Mouse (Mus musculus): ENCODE results near the gene Chst12.

The Chst12 gene

DNA sequence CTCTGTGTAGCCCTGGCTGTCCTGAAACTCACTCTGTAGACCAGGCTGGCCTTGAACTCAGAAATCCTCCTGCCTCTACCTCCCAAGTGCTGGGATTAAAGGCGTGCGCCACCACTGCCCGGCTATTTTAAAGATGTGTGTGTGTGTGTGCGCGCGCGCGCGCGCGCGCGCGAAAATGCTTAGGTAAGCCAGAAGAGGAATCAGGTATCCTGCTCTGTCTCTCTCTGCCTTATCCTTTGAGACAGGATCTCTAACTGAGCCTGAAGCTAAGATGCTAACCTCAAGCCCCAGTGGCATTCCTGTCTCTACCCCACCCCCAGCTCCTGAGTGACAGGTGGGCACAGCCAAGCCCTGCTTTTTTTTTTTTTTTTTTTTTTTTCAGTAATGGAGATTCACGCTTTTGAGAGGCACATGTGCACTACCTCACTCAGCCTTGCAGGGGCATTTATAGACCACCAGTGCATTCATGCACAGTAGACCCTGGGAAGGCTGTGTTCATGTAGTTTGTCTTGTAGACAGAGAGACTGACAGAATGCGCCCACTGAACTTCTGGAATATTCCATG, 63.8 kb downstream of the Chst12 start:
- DNase-seq (ENCODE audit: low read depth in 1 of 2, low spot score in 2 of 2) = no peak

DNA sequence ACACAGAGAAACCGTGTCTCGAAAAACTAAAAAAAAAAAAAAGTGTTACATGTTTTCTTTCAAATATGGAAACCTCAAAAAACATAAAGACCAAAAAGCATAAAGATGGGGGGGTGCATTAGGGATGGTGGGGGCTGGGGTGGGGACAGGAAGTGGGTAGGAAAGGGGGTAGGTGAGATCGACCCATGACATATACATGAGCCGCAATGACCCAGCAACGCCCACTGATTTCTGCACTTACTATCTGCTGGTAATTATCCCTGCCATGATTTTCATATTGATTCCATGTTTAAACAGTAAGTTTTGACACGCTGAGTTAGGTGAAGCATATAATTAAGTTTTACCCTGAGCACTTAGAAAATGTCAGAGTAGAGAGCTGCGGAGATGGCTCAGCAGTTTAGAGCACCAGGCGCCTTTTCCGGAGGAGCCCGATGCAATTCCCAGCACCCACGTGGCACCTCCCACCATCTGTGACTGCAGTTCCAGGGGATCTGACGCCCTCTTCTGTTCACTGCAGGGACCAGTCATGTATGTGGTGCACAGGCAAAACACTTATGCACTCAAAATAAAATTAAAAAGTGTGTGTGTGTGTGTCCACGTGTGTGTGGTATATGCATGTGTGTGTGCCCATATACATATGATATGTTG, 65.0 kb downstream of the Chst12 start:
- DNase-seq (ENCODE audit: low read depth in 1 of 2, low spot score in 2 of 2) = no peak

DNA sequence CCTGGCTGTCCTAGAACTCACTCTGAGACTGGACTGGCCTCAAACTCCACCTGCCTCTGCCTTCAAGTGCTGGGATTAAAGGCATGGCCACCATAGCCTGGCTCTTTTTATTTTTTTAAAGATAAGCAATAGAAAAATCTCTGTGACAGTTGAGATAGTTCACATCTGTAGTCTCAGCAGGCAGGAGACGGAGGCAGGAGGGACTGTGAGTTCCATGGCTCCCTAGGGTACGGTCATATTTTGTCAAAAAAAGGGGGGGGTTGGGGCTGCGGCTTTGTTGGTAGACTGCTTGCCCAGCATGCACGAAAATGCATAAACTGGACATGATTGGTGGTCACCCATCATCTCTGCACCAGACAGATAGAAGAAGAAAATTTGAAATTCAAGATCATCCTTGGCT, 65.9 kb downstream of the Chst12 start:
- no peak for DNase-seq (ENCODE audit: low read depth in 1 of 2, low spot score in 2 of 2)

DNA sequence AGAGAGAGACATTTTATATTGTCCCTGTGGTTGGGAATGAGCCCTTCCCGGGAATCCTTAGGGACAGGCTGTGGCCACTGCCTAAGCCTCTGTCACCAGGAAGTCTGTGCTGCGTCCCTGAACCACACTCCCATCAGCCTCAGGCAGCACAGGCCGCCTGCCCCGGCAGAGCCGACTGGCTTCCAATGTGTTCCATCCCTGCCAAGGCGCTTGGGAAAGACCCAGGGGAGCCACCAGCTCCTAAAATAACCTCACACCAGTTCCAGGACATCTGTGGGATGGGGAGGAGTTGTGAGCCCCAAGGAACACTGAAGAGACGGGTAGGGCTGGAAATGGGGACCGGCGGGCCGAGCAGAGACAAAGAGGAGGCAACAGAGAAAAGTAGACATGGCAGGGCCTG, 66.3 kb downstream of the Chst12 start:
- DNase-seq (ENCODE audit: low read depth in 1 of 2, low spot score in 2 of 2) = no peak

DNA sequence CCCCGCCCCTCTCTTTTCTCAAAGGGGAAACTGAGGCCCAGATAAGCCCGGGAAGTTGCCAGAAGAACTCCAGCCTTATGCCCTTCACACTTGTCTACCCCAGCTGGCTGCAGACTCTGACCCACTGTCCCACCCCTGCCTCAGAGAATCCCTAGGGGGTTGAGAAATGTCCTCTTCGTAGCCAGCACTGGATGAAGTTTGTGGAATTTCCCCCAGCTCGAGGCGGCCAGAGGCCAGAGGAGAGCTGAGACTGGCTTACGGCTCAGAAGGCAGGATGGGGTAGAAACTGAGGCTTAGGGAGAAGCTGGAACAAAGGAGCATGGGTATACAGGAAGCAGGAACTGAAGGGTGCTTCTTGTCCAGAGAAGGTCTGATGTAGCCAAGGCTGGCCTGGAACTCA, 67.3 kb downstream of the Chst12 start:
- no peak for DNase-seq (ENCODE audit: low read depth in 1 of 2, low spot score in 2 of 2)

Data from monocyte, adult 2 months (primary cell).